Mouse (Mus musculus): Measurements from ENCODE around the gene H2-T22.
A peak's percentile ranks its signal among the peaks of the same experiment; 100 is the strongest.
"Not testable (repeated sequence)": the region's sequence is repeated elsewhere in the genome, so short reads cannot be mapped to it uniquely, and the experiment has no call there.

The H2-T22 gene

DNA sequence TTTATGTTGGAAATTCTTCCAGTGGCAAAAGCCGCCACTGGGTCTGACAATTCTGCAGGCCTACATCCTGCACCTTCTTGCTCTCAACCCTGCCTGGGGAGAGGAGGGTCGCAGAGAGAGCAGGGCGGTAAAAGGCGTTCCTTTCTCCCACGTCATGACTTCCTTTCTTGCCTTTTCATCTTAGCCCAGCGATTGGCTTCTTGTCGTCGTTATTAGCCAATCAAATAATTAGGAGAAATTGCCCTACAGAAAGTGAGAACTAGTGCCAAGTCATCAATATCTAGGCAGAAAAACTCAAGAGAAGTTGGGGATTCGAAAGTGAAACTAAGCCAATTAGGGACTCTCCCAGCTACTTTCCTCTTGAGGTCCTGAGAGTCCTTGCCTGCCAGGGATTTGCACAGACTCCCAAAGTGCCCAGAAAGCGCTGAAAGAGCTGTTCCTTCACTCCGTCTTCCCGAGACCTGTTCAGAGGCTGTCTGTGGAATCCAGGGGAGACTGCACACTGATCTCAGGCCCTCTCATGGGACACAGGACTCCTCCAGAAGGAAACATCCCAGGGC lies at the start of gene H2-T22, which contains the start of gene Gm6034:
Gene H2-T22, minus strand, starts transcription at position 138 of the 560 bp plus-strand sequence.
Gene Gm6034, plus strand, starts transcription at position 352 of the 560 bp plus-strand sequence.
- DNase-seq: not testable (repeated sequence)

DNA sequence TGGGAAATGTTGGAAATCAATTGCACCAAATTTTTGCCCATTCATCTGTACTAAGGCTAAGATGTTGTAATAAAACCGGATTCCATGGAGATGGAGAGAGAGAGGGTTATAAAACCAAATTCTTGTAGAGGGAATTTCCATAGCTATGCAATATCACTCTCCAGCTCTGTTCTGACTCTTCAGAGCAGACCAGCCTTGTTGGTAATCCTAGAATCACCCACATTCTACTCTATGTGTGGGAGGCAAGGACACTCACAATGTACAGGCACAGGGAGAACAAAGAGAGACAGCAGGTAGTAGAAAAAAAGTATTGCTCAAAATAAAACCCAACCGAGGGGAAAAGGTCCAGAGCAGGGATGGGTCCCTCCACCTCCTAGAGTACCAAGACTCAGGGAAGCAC lies 49.4 kb upstream of the H2-T22 start:
- not testable (repeated sequence) for DNase-seq

DNA sequence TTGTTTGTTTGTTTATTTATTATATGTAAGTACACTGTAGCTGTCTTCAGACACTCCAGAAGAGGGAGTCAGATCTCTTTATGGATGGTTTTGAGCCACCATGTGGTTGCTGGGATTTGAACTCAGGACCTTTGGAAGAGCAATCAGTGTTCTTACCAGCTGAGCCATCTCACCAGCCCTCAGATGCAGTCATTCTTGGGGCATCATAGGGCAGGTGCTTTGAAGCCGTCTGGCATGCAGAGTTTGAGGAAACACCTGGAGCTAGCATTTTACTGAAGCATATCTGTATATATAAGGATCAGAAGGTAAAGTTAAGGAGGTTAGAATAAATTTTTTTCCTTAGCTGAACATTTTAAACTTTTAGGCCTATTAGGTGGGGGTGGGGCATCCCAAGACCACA lies 43.4 kb upstream of the H2-T22 start:
- not testable (repeated sequence) for DNase-seq

DNA sequence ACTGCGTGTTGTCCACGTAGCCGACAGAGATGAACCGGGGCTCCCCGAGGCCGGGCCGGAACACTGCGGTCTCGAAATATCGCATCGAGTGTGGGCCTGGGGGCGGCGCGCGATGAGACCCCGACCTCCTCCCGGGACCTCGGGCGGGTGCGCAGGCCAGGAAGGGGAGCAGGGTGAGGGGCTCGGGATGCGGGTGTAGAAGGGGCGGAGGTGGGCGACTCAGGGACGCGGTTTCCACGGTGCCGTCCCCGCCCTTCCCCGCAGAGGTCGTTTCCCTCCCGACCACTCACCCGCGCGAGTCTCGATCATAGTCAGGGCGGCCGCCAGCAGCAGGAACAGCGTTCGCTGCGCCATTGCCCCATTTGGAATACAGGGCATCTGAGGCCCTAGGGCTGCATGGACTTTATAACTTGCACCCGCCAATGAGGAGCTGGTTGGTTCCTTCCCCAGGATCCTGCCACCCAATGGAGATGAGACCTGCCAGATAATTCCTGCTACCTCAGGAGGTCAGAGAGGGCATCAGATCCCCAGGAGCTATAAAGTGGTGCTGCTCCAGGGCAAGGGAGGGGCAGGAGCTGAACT lies 41.4 kb upstream of the H2-T22 start:
- no peak for DNase-seq

DNA sequence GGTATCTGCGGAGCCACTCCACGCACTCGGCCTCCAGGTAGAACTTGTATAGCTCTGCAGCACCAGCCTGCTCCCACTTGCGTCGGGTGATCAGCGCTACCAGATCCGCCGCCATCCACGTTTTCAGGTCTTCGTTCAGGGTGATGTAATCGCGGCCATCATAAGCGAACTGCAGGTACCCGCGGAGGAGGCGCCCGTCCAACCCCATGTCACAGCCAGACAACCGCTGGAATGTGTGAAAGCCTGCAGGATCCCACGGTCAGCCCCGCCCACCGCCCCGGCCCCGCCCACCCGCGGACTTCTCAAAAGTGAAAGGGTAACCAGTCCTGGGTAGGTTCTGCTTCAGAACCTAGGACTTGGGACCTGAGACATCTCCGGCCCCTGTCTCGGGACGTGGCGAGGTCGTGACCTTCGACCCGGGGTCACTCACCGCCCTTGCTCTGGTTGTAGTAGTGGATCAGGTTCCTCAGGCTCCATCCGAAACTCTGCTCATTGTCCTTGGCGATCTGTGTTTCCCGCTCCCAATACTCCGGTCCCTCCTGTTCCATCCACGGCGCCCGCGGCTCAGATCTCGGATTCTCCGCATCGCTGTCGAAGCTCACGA lies 40.8 kb upstream of the H2-T22 start:
- peak; percentile 39 for DNase-seq

DNA sequence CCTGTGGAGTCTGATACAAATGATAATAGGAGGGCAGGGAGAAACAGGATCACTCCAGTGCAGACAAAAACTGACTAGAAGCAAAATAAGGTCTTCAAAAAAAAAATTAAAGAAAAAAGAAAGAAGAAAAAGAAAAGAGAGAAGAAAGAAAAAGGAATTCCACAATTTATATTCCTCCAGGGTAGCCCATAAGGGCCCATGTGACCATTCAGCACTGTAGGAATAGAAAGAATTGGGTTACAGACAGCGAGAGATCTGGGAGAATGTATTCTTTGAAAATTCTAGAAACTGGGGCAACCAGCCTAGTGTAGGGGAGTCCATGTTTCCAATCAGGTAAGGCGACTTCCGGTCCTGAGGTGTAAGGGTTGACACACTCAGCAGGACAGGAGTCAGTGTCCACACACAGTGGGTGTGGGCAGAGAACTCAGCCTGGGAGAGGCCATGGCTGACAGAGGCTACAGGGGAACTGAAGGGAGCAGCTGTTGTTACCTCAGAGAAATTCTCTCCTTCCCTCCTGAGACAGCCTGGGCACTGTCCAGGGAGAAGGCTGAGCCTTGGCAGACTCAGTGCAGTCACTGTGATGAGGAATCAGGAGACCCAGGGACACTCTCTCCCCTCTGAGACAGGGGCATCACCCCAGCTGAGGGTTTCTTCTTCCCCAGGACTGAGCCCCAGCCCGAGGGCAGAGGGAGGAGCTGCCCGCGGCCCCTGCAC lies 40.1 kb upstream of the H2-T22 start:
- DNase-seq: not testable (repeated sequence)

DNA sequence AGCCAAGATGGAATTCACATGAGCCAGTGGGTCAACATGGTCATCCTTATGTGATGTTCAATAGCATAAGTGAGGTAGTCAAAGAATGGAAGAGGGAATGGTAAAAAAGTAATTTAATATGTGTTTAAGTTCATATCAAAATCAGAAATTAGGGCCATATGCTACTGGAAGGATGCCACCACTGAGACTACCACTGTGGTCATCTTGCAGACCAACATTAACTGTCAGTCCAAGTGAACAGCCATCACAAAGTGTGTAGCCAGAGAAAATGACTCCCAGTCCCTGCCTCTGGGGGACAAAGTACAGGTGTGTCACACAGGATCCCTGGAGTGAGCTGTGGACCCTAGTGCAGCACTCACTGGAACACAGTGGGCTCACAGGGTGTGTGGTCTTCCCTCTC lies 39.4 kb upstream of the H2-T22 start:
- DNase-seq: not testable (repeated sequence)

DNA sequence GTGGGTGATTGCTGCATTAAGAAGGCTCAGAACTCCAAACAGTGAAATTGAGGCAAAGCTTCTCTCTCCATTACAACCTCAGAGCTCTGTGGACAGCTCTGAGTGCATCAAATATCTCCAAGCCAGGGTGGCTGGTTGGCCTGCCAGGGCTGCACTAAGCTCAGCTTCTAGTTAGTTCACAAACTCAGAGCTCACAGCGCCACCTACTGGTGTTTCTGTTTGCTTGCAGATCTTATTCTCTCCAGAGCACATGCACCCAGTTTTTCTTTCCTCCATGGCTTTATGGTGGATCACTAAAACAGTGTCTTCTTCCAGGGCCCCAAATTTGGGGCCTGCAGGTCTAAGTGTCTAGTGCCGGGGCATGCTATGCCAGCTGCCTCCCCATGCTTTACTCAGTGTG lies 18.3 kb upstream of the H2-T22 start:
- peak; percentile 98 for DNase-seq

DNA sequence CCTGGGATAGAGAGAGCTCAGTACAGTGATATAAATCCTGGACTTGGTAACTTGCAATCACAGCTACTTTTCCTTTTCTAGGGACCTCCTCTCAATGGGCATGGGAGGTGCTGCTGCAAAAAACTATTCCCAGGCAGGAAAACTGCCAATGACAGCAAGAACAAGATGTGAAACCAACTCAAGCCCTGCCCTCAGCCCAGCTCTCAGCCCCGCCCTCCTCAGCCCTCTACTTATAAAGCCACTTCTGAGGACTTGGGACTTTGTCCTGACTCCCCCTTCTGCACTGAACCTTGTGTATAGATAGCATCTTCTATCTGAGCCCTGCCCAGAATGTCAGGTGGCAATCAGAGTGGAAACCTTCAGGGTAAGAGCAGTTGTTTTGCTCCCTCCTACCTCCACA lies 15.8 kb upstream of the H2-T22 start, which contains the start of gene Gm11127:
Gene Gm11127, minus strand, starts transcription at position 10 of the 400 bp plus-strand sequence.
- not testable (repeated sequence) for DNase-seq

DNA sequence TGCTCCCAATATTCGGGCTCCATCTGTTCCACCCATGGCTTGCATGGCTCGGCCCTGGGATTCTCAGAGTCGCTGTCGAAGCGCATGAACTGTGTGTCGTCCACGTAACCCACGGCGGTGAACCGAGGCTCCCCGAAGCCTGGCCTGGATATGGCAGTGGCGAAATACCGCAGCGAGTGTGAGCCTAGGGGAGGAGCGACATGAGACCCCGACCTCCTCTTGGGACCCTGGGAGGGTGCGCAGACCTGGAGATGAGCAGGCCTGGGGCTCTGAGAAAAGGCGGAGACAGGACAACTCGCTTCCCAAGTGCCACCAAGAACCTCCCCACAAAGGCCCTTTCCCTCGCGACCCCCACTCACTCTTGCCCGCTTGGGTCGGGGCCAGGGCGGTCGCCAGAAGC lies 15.4 kb upstream of the H2-T22 start:
- DNase-seq: not testable (repeated sequence)

DNA sequence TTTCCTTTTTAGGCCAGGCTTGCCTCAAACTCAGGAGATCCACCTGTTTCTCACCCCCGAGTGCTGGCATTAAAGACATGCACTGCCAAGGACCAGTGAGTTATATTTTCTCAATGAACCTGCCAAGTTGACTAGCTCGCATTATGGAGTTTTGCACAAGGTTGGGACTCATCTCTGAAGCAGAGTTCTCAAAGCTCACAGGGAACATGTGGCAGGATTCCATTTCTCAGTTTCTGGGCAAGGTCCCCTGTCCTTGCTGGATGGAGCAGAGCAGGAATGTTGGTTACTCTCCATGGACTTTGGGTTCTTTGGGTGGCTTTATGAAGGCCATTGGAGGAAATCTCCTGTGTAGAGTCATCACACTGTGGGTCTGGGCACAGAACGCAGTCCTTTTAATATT lies 739 bp upstream of the H2-T22 start:
- no peak for DNase-seq

DNA sequence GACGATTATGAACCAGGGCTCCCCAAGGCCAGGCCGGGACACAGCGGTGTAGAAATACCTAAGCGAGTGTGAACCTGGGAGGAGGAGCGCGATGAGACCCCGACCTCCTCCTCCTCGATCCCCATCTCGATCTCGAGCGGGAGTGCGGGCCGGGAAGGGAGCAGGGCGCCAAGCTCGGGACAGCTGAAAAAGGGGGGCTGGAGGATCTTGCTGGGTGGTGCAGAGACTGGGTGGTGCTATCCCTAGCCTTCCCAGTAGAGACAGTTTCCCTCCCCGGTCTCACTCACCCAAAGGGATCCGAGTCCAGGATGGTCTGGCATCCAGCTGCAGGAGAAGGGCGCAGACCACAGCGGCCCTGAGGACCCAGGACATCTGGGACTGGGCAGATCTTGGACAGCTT lies 492 bp downstream of the H2-T22 start:
- not testable (repeated sequence) for DNase-seq

DNA sequence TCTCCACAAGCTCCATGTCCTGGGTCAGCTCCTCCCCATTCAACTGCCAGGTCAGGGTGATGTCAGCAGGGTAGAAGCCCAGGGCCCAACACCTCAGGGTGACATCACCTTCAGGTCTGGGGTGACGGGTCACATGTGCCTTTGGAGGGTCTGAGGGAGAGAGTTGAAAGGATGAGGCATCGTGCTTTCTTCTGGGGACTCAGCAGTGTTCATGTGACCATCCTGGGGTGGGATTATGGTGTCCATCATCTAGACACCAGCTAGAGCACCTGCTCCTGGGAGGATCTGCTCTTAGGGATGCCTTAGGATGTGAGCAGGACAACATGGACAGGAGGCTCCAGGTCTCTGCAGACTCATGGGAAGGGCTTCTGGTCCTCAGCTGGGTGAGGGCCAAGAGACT lies 1.9 kb downstream of the H2-T22 start:
- not testable (repeated sequence) for DNase-seq

DNA sequence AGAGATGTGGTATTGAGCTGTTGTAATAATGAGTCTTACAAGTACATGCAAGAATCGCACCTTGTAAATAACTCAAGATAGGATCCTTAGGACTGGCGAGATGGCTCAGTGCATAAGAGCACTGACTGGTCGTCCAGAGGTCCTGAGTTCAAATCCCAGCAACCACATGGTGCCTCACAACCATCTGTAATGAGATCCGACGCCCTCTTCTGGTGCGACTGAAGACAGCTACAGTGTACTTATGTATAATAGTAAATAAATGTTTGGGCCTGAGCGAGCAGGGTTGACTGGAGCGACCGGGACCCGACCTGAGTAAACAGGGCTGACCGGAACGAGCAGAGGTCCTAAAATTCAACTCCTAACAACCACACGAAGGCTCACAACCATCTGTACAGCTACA lies 6.4 kb downstream of the H2-T22 start:
- DNase-seq: not testable (repeated sequence)

DNA sequence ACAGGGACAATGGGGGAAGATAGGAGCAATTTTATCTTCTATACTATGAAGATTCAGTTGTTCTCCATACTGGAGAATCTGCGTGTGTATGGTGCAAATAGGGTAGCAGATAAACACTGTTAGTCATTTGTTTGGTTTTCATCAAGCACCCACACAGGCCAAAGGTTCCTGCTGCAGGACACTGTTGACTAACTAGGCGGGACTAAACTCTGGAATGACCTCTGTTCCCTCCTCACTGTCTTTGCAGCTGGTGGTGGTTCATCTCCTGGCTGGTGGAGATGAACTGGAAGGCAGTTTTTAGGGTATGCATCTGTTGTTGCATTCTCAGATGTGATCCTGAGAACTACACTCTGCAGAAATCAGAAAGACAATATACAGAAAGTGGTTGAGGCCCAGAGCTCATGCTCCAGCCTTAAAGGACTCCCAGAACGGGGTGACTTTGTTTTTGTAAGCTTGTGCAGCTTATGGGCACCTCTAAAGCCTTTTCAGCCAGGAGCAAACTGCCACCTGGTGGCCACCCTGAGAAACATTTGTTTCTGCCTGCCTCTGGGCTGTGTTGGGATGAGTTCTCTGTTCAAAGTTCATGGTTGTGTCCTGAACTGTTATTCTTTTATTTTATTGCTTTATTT lies 7.4 kb downstream of the H2-T22 start:
- DNase-seq: peak; percentile 39

DNA sequence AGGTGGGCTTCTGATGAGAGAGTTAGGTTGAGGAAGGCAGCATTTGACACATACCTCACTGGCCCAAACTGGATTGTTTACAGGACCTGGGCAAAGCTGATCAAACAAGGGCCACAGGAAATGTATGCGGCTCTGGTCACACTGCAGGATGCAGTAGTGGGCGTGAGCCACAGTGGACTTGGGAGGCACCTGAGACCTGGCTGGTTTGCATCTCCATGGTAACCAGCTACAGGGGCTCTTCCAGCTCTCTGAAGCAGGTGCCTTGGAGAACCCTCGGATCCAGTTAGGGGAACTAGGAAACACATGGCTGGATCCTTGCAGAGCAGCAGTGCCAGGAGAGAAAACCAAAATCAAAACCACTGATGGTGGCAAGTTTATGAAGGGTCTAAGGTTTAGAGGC lies 8.0 kb downstream of the H2-T22 start:
- not testable (repeated sequence) for DNase-seq

DNA sequence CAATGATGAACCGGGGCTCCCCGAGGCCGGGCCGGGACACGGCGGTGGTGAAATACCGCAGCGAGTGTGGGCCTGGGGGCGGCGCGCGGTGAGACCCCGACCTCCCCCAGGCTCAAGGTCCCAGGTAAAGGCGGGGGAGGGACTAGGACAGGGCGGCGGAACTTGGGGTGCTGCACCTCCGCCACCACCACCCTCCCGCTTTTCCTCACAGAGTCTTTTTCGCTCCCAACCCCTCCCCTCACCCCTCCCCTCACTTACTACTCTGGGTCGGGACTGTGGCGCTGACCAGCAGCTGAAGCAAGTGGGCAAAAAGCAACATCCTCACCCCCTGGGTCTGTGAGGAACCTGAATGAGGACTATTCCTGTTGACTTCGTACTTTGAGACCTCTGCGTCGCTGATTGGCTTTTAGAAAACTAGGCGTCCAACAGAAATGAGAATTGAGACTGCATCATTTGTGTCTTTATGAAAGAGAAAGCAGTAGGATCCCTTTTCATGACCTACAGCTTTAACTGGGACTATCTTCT lies 10.1 kb downstream of the H2-T22 start, which contains the start of gene H2-T23:
Gene H2-T23, minus strand, starts transcription at position 505 of the 525 bp plus-strand sequence.
- not testable (repeated sequence) for DNase-seq

DNA sequence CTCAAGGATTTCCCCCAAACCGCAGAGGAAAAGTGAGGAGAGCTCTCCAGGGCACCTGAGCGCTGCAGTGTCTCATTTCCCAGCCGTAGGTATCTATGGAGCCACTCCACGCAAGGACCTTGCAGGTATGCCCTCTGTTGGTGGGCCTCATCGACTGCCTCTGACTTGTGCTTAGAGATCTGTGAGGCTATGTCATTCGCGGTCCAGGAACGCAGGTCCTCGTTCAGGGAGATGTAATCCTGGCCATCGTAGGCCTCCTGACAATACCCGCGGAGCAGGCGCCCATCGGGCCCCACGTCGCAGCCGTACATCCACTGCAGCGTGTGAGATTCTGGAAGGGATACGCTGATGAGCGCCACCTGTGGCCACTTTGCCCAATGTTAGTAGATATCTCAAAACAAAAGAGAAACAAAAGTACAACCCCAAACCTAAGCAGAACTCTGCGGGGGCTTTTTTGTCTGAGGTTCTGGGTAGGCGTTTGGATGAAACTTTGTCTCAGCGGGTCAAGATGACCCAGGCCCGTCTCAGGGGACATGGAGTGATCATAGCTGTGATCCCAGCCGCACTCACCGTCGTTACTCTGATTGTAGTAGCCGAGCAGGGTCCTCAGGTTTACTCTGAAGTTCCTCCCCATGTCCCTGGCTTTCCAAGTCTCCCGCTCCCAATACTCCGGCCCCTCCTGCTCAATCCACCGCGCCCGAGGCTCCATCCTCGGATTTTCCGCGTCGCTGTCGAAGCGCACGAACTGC lies 10.8 kb downstream of the H2-T22 start:
- DNase-seq: peak; percentile 31

DNA sequence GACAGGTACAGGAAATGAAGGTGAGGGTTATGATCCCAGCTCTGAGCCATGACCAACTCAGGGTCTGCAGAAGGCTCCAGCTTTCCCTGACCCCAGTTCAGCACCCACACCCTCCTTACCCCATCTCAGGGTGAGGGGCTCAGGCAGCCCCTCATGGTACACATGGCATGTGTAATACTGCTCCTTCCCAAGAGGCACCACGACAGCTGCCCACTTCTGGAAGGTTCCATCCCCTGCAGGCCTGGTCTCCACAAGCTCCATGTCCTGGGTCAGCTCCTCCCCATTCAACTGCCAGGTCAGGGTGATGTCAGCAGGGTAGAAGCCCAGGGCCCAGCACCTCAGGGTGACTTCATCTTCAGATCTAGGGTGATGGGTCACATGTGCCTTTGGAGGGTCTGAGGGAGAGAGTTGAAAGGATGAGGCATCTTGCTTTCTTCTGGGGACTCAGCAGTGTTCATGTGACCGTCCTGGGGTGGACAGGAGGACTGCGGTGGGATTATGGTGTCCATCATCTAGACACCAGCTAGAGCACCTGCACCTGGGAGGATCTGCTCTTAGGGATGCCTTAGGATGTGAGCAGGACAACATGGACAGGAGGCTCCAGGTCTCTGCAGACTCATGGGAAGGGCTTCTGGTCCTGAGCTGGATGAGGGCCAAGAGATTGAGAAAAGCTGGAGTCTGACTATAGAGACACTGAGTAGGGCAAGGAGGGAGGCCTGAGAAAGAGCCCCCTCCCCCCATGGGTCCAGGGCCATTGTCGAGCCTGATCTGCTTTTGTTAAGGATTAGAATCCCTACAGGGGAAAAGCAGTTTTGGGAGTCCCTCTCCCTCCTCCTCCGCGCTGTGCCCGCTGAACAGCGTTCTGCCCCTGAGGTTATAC lies 11.6 kb downstream of the H2-T22 start:
- DNase-seq: peak; percentile 9

DNA sequence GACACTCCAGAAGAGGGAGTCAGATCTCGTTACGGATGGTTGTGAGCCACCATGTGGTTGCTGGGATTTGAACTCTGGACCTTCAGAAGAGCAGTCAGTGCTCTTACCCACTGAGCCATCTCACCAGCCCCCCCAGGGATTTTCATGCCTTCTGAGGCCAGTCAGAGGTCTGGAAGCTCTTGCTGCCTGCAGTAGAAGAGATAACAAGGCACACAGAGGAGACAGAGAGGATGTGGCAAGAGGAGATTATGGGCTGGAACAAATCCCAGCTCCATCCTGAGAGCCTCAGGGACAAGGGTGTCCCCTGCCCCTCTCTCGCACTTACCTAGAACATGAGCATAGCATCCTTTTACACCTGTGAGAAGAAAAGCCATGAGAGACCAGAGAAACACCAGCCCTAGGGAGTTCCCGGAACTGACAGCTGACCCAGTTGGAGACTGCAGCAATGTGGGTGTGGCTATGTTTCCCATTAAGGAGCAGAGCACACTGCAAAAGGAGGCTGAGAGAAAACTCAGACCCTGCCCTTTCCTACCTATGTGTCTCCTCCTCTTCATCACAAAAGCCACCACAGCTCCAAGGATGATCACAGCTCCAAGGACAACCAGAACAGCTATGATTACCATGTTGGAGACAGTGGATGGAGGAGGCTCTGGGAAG lies 12.4 kb downstream of the H2-T22 start:
- not testable (repeated sequence) for DNase-seq
